Mouse (Mus musculus) kidney, adult 8-10 months (tissue): Measurements from ENCODE around the gene Slc25a24.

Experiments used
- DNase-seq, 2 experiments: peaks; one replicate each; pipeline ENCODE4 v3.0.0; 2022

Slc25a24 gene

GRCm38 (mm10) chr3:109171070-109171778 lies 48.3 kb downstream of the Slc25a24 start:
- peak; percentile 41 to 64 for DNase-seq

DNA sequence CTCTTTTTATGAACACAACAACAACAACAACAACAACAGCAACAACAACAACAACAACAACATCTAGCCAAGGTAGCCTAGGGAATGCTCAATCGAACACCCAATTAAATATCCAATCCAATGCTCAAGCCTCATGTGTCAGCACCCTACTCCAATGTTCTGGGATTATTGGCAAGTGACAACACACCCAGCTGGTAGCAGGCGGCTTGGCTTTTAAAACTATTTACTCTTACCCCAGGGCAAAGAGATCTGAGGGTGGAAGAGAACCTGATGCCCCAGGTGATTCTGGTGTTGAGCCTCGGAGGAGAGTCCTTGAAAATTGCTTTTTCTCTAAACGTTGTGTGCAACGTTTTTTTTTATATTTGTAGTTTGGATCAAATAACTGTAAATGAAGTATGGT lies 51.4 kb downstream of the Slc25a24 start:
- DNase-seq, result no peak

DNA sequence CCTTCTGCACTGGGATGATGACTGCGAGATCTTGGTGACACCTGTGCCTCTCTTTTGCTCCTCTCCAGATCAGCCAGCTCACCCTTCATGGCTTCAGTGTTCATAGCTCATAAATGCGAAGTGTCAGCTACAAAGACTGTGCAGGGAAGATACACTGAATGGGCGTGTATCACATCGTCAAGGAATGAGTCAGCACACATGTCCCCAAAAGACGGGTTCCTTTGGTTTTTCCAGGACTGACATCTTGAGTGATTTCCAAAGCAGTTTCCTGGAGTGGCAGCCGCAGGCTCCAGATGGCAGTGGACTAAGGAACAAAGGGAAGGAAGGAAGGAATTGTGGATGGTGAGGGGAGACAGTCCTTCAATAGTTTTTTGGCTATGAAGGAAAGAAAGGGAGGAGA lies 55.8 kb downstream of the Slc25a24 start:
- no peak for DNase-seq

DNA sequence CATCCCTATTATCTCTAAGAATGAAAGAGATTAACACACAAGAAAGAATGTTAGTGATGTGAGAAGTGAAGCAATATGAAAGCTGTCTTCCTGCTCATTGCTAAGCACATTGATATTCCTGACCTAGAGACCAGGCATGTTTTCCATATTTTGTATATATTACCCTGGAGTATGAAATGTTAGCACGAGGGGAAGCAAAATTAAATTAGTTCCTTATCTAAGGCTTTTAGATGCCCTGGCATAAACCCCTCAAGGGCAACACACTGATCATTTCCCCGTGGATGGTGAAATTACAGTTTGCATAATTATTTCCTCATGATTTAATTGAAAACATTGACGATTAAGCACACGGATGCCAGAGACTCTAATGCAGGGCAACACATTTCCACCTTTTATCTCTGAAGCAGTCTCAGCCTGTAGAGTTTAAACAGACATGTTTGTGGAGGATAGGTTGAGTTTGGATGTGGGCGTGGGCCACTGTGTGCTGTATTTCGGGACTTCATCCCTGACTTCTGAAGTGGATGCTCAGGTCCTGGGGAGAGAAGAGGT lies 56.7 kb downstream of the Slc25a24 start:
- no peak for DNase-seq

- DNase-seq, result no peak
These were observed 73.2 kb downstream of the Slc25a24 start for GRCm38 (mm10) chr3:109196166-109196565.

DNA sequence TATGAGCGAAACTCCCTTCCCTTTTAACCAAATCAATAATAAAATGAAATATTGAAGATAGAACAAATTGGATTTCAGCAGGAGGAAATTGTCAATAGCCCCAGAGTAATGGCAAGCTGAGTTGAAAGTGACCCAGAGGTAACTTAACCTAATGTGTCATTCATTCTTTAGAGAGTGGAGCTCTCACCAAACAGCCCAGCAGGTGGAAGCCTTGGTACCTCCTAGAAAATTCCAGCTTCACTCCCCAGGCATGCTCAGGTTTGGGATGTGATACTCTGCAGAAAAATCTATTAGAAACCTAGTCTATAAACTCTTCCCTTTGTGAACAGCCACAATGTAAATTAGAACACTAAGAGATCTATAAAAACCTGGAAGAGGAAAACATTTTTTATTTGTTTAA lies 76.3 kb downstream of the Slc25a24 start:
- DNase-seq, result no peak

GRCm38 (mm10) chr3:109212322-109212721 lies 89.4 kb downstream of the Slc25a24 start:
- DNase-seq, result no peak

- no peak for DNase-seq
These were observed 93.4 kb downstream of the Slc25a24 start for GRCm38 (mm10) chr3:109216352-109216751.
